ENCODE assay signal across 10 mouse cellular contexts in genomic region chr11:77308533-77308932, GRCm38 (mm10).
DNase-seq lines count a peak whose midpoint lies in the region; ATAC-seq lines count a peak whose summit lies in the region.
"Had no signal": no experiment of that assay in that cellular context is flagged by ENCODE, and none has a peak within 500 bp of the region (broad histone marks: within the 10 kb centered on the region; RNA-seq: fewer than 3 reads in every experiment).

No protein-coding gene starts in this region.

- whole genome bisulfite sequencing in forebrain, embryonic 16.5 days: 5% methylated on average over 1 of the region's 1 CpGs

- no peaks in the 10 kb centered on the region for H3K4me1 ChIP-seq in forebrain, embryonic 16.5 days (replicated peaks; ENCODE audit: control insufficient read depth, insufficient read depth, low read length)
- H3K4me1 ChIP-seq: embryonic facial prominence, embryonic 12.5 days; liver, embryonic 15.5 days had no signal

- ATAC-seq in forebrain, embryonic 16.5 days: no peak

- intact Hi-C loops in left cerebral cortex, postnatal 10 days (cut with DNase I): loop anchor here (2.0 to 5.0 kb wide), 2 partner anchors 94 to 206 kb away; no protein-coding TSS in a partner anchor

- H3K4me3 ChIP-seq in forebrain, embryonic 16.5 days (replicated peaks; ENCODE audit: low read length): no peak overlapping the region
- H3K4me3 ChIP-seq: embryonic facial prominence, embryonic 12.5 days; liver, embryonic 15.5 days had no signal

- no peak overlapping the region for H3K9ac ChIP-seq in forebrain, embryonic 16.5 days (replicated peaks; ENCODE audit: low read depth, low read length)
- H3K9ac ChIP-seq: embryonic facial prominence, embryonic 12.5 days; liver, embryonic 15.5 days had no signal

- H3K36me3 ChIP-seq in splenic B cell, adult 2 months (ENCODE audit: control insufficient read depth, insufficient read depth, low read length, poor library complexity, severe bottlenecking): no peaks in the 10 kb centered on the region; the same call in 1 of the 2 replicates
- H3K36me3 ChIP-seq in forebrain, embryonic 16.5 days (ENCODE audit: control insufficient read depth, insufficient read depth): no peaks in the 10 kb centered on the region
- H3K36me3 ChIP-seq: embryonic facial prominence, embryonic 12.5 days; liver, embryonic 15.5 days had no signal

- no peak overlapping the region for H3K4me2 ChIP-seq in forebrain, embryonic 16.5 days (ENCODE audit: low read length)
- H3K4me2 ChIP-seq: embryonic facial prominence, embryonic 12.5 days; liver, embryonic 15.5 days had no signal

- no peak overlapping the region for H3K27ac ChIP-seq in forebrain, embryonic 16.5 days (ENCODE audit: low read length)
- H3K27ac ChIP-seq: embryonic facial prominence, embryonic 12.5 days; liver, embryonic 15.5 days had no signal

- no peaks in the 10 kb centered on the region for H3K9me3 ChIP-seq in forebrain, embryonic 16.5 days (ENCODE audit: control insufficient read depth, low read length)
- H3K9me3 ChIP-seq: embryonic facial prominence, embryonic 12.5 days; liver, embryonic 15.5 days had no signal

- H3K27me3 ChIP-seq in splenic B cell, adult 2 months (ENCODE audit: control insufficient read depth, insufficient read depth, low read length, poor library complexity, severe bottlenecking): no peaks in the 10 kb centered on the region
- no peaks in the 10 kb centered on the region for H3K27me3 ChIP-seq in forebrain, embryonic 16.5 days (replicated peaks; ENCODE audit: control insufficient read depth, insufficient read depth, low read length)
- H3K27me3 ChIP-seq: embryonic facial prominence, embryonic 12.5 days; liver, embryonic 15.5 days had no signal

- peak; percentile 13 to 34 for DNase-seq in kidney, adult 8-10 months
- DNase-seq in kidney, adult 18-20 months: no peak
- peak; percentile 60 for DNase-seq in CD4-positive helper T cell, adult 2 months (ENCODE audit: low read depth, low spot score)
- DNase-seq in Muller cell, postnatal 12 days (ENCODE audit: inconsistent ontology term): peak; percentile 12
- peak; percentile 24 for DNase-seq in embryo, embryonic 9.5 days (ENCODE audit: extremely low spot score)
- peak; percentile 29 to 55 for DNase-seq in left cerebral cortex, postnatal 10 days (ENCODE audit: extremely low spot score in 1 of 2, low spot score in 2 of 2)
- DNase-seq in splenic B cell, adult 2 months (ENCODE audit: low read depth, low spot score): peak; percentile 81
